Mouse (Mus musculus): ENCODE measurements around the gene Ugt1a1.
"Not testable (repeated sequence)": the region's sequence is repeated elsewhere in the genome, so short reads cannot be mapped to it uniquely, and the experiment has no call there.

The Ugt1a1 gene

GRCm38 (mm10) chr1:88218591-88218990 is 6.8 kb downstream of the Ugt1a1 start:
- no peak for DNase-seq

GRCm38 (mm10) chr1:88219054-88219453 is 7.3 kb downstream of the Ugt1a1 start:
- no peak for DNase-seq

- no peak for DNase-seq
These were observed 8.6 kb downstream of the Ugt1a1 start for GRCm38 (mm10) chr1:88220336-88220735.

GRCm38 (mm10) chr1:88222216-88222615 is 10.5 kb downstream of the Ugt1a1 start:
- no peak for DNase-seq

- DNase-seq = not testable (repeated sequence)
These were observed 11.3 kb downstream of the Ugt1a1 start for GRCm38 (mm10) chr1:88223011-88223515.

- DNase-seq = no peak
These were observed 11.8 kb downstream of the Ugt1a1 start for GRCm38 (mm10) chr1:88223591-88223990.

- no peak for DNase-seq
These were observed 12.4 kb downstream of the Ugt1a1 start for GRCm38 (mm10) chr1:88224029-88224776.

- DNase-seq = not testable (repeated sequence)
These were observed 13.5 kb downstream of the Ugt1a1 start for GRCm38 (mm10) chr1:88225301-88225700.

GRCm38 (mm10) chr1:88225741-88226140 is 14.0 kb downstream of the Ugt1a1 start:
- no peak for DNase-seq

GRCm38 (mm10) chr1:88226670-88227379 is 15.1 kb downstream of the Ugt1a1 start, which contains the start of gene Mroh2a:
Mroh2a (plus strand) TSS chr1:88226986.
- no peak for DNase-seq

- DNase-seq = no peak
These were observed 15.7 kb downstream of the Ugt1a1 start for GRCm38 (mm10) chr1:88227482-88227881.

- no peak for DNase-seq
These were observed 16.4 kb downstream of the Ugt1a1 start for GRCm38 (mm10) chr1:88228121-88228520.

- DNase-seq = no peak
These were observed 17.8 kb downstream of the Ugt1a1 start for GRCm38 (mm10) chr1:88229566-88229965.

- peak in 1 of 2 experiments; percentile 9 for DNase-seq
These were observed 18.2 kb downstream of the Ugt1a1 start for GRCm38 (mm10) chr1:88229986-88230385.

GRCm38 (mm10) chr1:88230421-88230820 is 18.7 kb downstream of the Ugt1a1 start:
- DNase-seq = peak in 1 of 2 experiments; percentile 6

- peak in 1 of 2 experiments; percentile 4 for DNase-seq
These were observed 19.4 kb downstream of the Ugt1a1 start for GRCm38 (mm10) chr1:88230981-88231802.

GRCm38 (mm10) chr1:88231803-88232499 is 20.2 kb downstream of the Ugt1a1 start:
- no peak for DNase-seq

- no peak for DNase-seq
These were observed 21.1 kb downstream of the Ugt1a1 start for GRCm38 (mm10) chr1:88232664-88233380.

GRCm38 (mm10) chr1:88233421-88234247 is 21.9 kb downstream of the Ugt1a1 start:
- DNase-seq = no peak

- no peak for DNase-seq
These were observed 22.5 kb downstream of the Ugt1a1 start for GRCm38 (mm10) chr1:88234248-88234610.

- no peak for DNase-seq
These were observed 22.9 kb downstream of the Ugt1a1 start for GRCm38 (mm10) chr1:88234646-88235045.

All from thymus, adult 18-20 months (tissue).